Mouse (Mus musculus): ENCODE data around the gene Pan3. TPM values are rescaled to one million over a fixed set of nuclear protein-coding genes. Genes with fewer than 3 reads are reported as not detected.

Gene Pan3
- polyA plus RNA-seq, 1 experiment from 2014 or later = 98.3 TPM

DNA sequence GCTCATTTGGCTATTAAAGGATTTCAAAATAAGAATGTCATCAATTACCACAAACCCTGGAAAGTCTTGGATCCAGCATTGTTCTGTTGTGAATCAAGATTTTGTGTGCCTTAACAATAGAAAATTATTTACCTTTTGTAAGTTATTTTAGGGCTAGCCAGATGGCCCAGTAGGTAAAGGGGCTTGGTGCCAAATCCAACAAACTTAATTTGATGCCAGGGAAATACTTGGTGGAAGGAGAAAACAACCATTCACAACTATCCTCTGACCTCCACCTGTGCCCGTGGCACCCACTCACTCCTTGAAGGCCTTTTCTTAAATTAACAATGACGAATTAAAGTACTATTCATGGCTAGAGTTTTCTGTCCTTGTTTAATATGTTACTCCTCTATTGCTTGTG lies 66.0 kb downstream of the Pan3 start:
- Histone ChIP-seq H3K36me3 (ENCODE audit: control insufficient read depth, insufficient read depth, low read length) (no peaks in the 10 kb centered on the region), H3K9ac (replicated peaks; ENCODE audit: low read depth, low read length) (no peak overlapping the region), H3K27me3 (ENCODE audit: control insufficient read depth, insufficient read depth, low read length) (no peaks in the 10 kb centered on the region), H3K9me3 (ENCODE audit: control insufficient read depth, low read depth, low read length) (no peaks in the 10 kb centered on the region), H3K4me2 (replicated peaks; ENCODE audit: low read depth, low read length) (no peak overlapping the region), H3K4me1 (ENCODE audit: control insufficient read depth, insufficient read depth, low read length) (no peaks in the 10 kb centered on the region), H3K4me3 (ENCODE audit: low read depth, low read length) (no peak overlapping the region), H3K27ac (ENCODE audit: low read length) (no peak overlapping the region)
- 86% methylated on average over 2 of the region's 2 CpGs for WGBS
- no peak for ATAC-seq (ENCODE audit: insufficient number of reproducible peaks, insufficient read depth, low FRiP score, low read depth)

DNA sequence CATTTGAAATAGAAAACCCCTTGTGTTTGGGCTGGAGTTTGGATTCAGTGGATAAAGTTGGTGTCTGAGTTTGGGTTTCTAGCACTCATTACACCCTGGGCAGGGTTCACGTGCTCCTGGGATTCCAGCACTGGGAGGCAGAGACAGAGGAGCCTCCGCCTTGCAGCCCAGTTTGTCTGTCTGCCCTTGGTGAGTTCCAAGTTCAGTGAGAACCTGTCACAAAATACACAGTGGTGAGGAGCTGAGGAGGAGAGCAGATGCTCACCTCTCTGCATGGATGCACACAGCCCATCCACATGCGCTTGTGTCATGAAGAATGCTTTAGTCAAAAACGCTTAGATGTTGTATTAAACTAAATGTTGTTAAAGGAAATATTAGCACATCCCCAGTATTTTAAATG lies 67.0 kb downstream of the Pan3 start:
- Histone ChIP-seq H3K36me3 (ENCODE audit: control insufficient read depth, insufficient read depth, low read length) (no peaks in the 10 kb centered on the region), H3K9me3 (ENCODE audit: control insufficient read depth, low read depth, low read length) (no peaks in the 10 kb centered on the region), H3K27ac (ENCODE audit: low read length) (no peak overlapping the region), H3K4me3 (ENCODE audit: low read depth, low read length) (no peak overlapping the region), H3K9ac (replicated peaks; ENCODE audit: low read depth, low read length) (no peak overlapping the region), H3K4me1 (ENCODE audit: control insufficient read depth, insufficient read depth, low read length) (no peaks in the 10 kb centered on the region), H3K4me2 (replicated peaks; ENCODE audit: low read depth, low read length) (no peak overlapping the region), H3K27me3 (ENCODE audit: control insufficient read depth, insufficient read depth, low read length) (no peaks in the 10 kb centered on the region)
- no peak for ATAC-seq (ENCODE audit: insufficient number of reproducible peaks, insufficient read depth, low FRiP score, low read depth)
- WGBS = 81% methylated on average over 4 of the region's 4 CpGs

GRCm38 (mm10) chr5:147497714-147498113 lies 67.8 kb downstream of the Pan3 start:
- Histone ChIP-seq H3K9me3 (ENCODE audit: control insufficient read depth, low read depth, low read length) (no peaks in the 10 kb centered on the region), H3K4me1 (ENCODE audit: control insufficient read depth, insufficient read depth, low read length) (no peaks in the 10 kb centered on the region), H3K9ac (replicated peaks; ENCODE audit: low read depth, low read length) (no peak overlapping the region), H3K36me3 (ENCODE audit: control insufficient read depth, insufficient read depth, low read length) (no peaks in the 10 kb centered on the region), H3K4me3 (ENCODE audit: low read depth, low read length) (no peak overlapping the region), H3K27me3 (ENCODE audit: control insufficient read depth, insufficient read depth, low read length) (no peaks in the 10 kb centered on the region), H3K4me2 (replicated peaks; ENCODE audit: low read depth, low read length) (no peak overlapping the region), H3K27ac (ENCODE audit: low read length) (no peak overlapping the region)
- ATAC-seq (ENCODE audit: insufficient number of reproducible peaks, insufficient read depth, low FRiP score, low read depth) = no peak
- 77% methylated on average over 2 of the region's 3 CpGs for WGBS

DNA sequence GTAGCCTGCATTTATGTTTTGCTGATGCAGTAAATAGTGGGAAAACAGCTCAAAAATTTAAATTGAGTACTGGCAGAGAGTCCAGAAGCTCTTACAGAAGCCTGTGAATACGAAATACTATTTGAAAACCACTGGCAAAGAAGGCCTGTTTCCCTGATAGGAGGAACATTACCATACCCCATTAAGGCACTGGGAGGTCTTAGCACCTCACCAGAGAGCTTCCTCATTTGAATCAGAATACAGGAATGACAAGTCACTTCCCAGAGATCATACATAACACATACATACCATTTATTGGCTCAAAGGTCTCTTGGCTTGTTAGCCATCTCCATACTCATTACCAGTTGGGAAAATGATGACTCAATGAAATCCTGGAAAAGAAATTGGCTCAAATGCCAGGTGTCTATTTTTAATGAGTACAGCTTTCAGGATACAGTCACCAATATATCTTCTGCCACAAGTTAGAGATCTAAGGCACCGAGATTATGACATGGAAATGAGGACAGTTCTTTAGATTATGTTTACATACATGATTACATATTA lies 71.6 kb downstream of the Pan3 start:
- Histone ChIP-seq H3K4me2 (replicated peaks; ENCODE audit: low read depth, low read length) (no peak overlapping the region), H3K27ac (ENCODE audit: low read length) (no peak overlapping the region), H3K9me3 (ENCODE audit: control insufficient read depth, low read depth, low read length) (no peaks in the 10 kb centered on the region), H3K4me3 (ENCODE audit: low read depth, low read length) (no peak overlapping the region), H3K36me3 (ENCODE audit: control insufficient read depth, insufficient read depth, low read length) (no peaks in the 10 kb centered on the region), H3K4me1 (ENCODE audit: control insufficient read depth, insufficient read depth, low read length) (no peaks in the 10 kb centered on the region), H3K9ac (replicated peaks; ENCODE audit: low read depth, low read length) (no peak overlapping the region), H3K27me3 (ENCODE audit: control insufficient read depth, insufficient read depth, low read length) (no peaks in the 10 kb centered on the region)
- 90% methylated on average over 2 of the region's 2 CpGs for WGBS
- no peak for ATAC-seq (ENCODE audit: insufficient number of reproducible peaks, insufficient read depth, low FRiP score, low read depth)

- H3K4me2 ChIP-seq (replicated peaks; ENCODE audit: low read depth, low read length) = no peak overlapping the region
- no peak overlapping the region for H3K27ac ChIP-seq (ENCODE audit: low read length)
- H3K4me3 ChIP-seq (ENCODE audit: low read depth, low read length) = no peak overlapping the region
- H3K36me3 ChIP-seq (ENCODE audit: control insufficient read depth, insufficient read depth, low read length) = no peaks in the 10 kb centered on the region
- H3K9ac ChIP-seq (replicated peaks; ENCODE audit: low read depth, low read length) = no peak overlapping the region
- no peaks in the 10 kb centered on the region for H3K4me1 ChIP-seq (ENCODE audit: control insufficient read depth, insufficient read depth, low read length)
- H3K9me3 ChIP-seq (ENCODE audit: control insufficient read depth, low read depth, low read length) = no peaks in the 10 kb centered on the region
- 51% methylated on average over 2 of the region's 2 CpGs for WGBS
- H3K27me3 ChIP-seq (ENCODE audit: control insufficient read depth, insufficient read depth, low read length) = no peaks in the 10 kb centered on the region
- ATAC-seq (ENCODE audit: insufficient number of reproducible peaks, insufficient read depth, low FRiP score, low read depth) = no peak
Measured at GRCm38 (mm10) chr5:147502921-147503320, 73.0 kb downstream of the Pan3 start.

GRCm38 (mm10) chr5:147511350-147511749 lies 81.4 kb downstream of the Pan3 start:
- no peaks in the 10 kb centered on the region for H3K36me3 ChIP-seq (ENCODE audit: control insufficient read depth, insufficient read depth, low read length)
- 92% methylated on average over 9 of the region's 9 CpGs for WGBS
- no peak overlapping the region for H3K27ac ChIP-seq (ENCODE audit: low read length)
- no peaks in the 10 kb centered on the region for H3K4me1 ChIP-seq (ENCODE audit: control insufficient read depth, insufficient read depth, low read length)
- H3K9me3 ChIP-seq (ENCODE audit: control insufficient read depth, low read depth, low read length) = no peaks in the 10 kb centered on the region
- no peaks in the 10 kb centered on the region for H3K27me3 ChIP-seq (ENCODE audit: control insufficient read depth, insufficient read depth, low read length)
- no peak overlapping the region for H3K9ac ChIP-seq (replicated peaks; ENCODE audit: low read depth, low read length)
- no peak overlapping the region for H3K4me3 ChIP-seq (ENCODE audit: low read depth, low read length)
- no peak overlapping the region for H3K4me2 ChIP-seq (replicated peaks; ENCODE audit: low read depth, low read length)
- ATAC-seq (ENCODE audit: insufficient number of reproducible peaks, insufficient read depth, low FRiP score, low read depth) = no peak

- 89% methylated on average over 6 of the region's 6 CpGs for whole genome bisulfite sequencing
- Histone ChIP-seq H3K9ac (replicated peaks; ENCODE audit: low read depth, low read length) (no peak overlapping the region), H3K4me3 (ENCODE audit: low read depth, low read length) (no peak overlapping the region), H3K9me3 (ENCODE audit: control insufficient read depth, low read depth, low read length) (no peaks in the 10 kb centered on the region), H3K27me3 (ENCODE audit: control insufficient read depth, insufficient read depth, low read length) (no peaks in the 10 kb centered on the region), H3K4me1 (ENCODE audit: control insufficient read depth, insufficient read depth, low read length) (no peaks in the 10 kb centered on the region), H3K27ac (ENCODE audit: low read length) (no peak overlapping the region), H3K4me2 (replicated peaks; ENCODE audit: low read depth, low read length) (no peak overlapping the region), H3K36me3 (ENCODE audit: control insufficient read depth, insufficient read depth, low read length) (peaks cover 25% of the 10 kb centered on the region)
- no peak for ATAC-seq (ENCODE audit: insufficient number of reproducible peaks, insufficient read depth, low FRiP score, low read depth)
Measured at GRCm38 (mm10) chr5:147527006-147527405, 97.0 kb downstream of the Pan3 start.

DNA sequence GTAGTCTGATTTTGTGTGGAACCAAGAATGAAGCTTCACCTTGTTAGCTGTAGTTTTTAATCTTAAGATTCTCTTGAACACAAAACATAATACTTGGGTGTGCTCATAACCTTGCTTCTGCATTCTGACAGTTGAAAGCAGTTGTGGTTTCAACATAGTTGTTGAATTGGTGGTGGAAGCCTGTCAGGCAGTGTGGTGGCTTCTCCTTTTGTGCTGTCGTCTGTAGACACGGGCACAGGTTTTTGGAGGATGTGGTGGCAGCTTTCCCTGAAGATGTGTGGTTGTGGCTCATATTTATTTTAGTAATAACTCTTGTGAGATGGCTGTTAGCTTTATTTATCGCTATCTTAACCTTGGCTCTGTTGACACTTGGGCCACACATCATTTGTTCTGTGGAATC lies 97.8 kb downstream of the Pan3 start:
- Histone ChIP-seq H3K4me3 (ENCODE audit: low read depth, low read length) (no peak overlapping the region), H3K4me1 (ENCODE audit: control insufficient read depth, insufficient read depth, low read length) (no peaks in the 10 kb centered on the region), H3K9me3 (ENCODE audit: control insufficient read depth, low read depth, low read length) (no peaks in the 10 kb centered on the region), H3K27me3 (ENCODE audit: control insufficient read depth, insufficient read depth, low read length) (no peaks in the 10 kb centered on the region), H3K36me3 (ENCODE audit: control insufficient read depth, insufficient read depth, low read length) (peaks cover 20% of the 10 kb centered on the region), H3K4me2 (replicated peaks; ENCODE audit: low read depth, low read length) (no peak overlapping the region), H3K27ac (ENCODE audit: low read length) (no peak overlapping the region), H3K9ac (replicated peaks; ENCODE audit: low read depth, low read length) (no peak overlapping the region)
- no peak for ATAC-seq (ENCODE audit: insufficient number of reproducible peaks, insufficient read depth, low FRiP score, low read depth)
- WGBS = 77% methylated on average over 3 of the region's 3 CpGs

- no peak for ATAC-seq (ENCODE audit: insufficient number of reproducible peaks, insufficient read depth, low FRiP score, low read depth)
- H3K36me3 ChIP-seq (ENCODE audit: control insufficient read depth, insufficient read depth, low read length) = peaks cover 14% of the 10 kb centered on the region
- H3K27ac ChIP-seq (ENCODE audit: low read length) = no peak overlapping the region
- 89% methylated on average over 6 of the region's 6 CpGs for WGBS
- H3K27me3 ChIP-seq (ENCODE audit: control insufficient read depth, insufficient read depth, low read length) = no peaks in the 10 kb centered on the region
- H3K9me3 ChIP-seq (ENCODE audit: control insufficient read depth, low read depth, low read length) = no peaks in the 10 kb centered on the region
- no peaks in the 10 kb centered on the region for H3K4me1 ChIP-seq (ENCODE audit: control insufficient read depth, insufficient read depth, low read length)
- H3K9ac ChIP-seq (replicated peaks; ENCODE audit: low read depth, low read length) = no peak overlapping the region
- no peak overlapping the region for H3K4me2 ChIP-seq (replicated peaks; ENCODE audit: low read depth, low read length)
- H3K4me3 ChIP-seq (ENCODE audit: low read depth, low read length) = no peak overlapping the region
Measured at GRCm38 (mm10) chr5:147532031-147532430, 102.1 kb downstream of the Pan3 start.

All from stomach, embryonic 14.5 days (tissue).